Mouse (Mus musculus) small intestine, adult 2 months (tissue): ENCODE results near the gene Tmem59. TPM values are rescaled to one million over a fixed set of nuclear protein-coding genes. Genes with fewer than 3 reads are reported as not detected.

Experiments used
- H3K27ac ChIP-seq: fragments of 200-500 bp; 2 replicates; pipeline ENCODE4 v1.5.1; 2012; ENCODE audit warnings: low read depth, low read length, control low read depth, inconsistent platforms; ENCODE audit not compliant: insufficient read depth
- H3K27me3 ChIP-seq: fragments of 200-500 bp; 2 replicates; pipeline ENCODE4 v1.6.1; 2012; ENCODE audit warnings: mild to moderate bottlenecking, moderate library complexity, low read length, inconsistent platforms; ENCODE audit not compliant: control insufficient read depth, insufficient read depth
- H3K36me3 ChIP-seq: fragments of 200-500 bp; 2 replicates; pipeline ENCODE4 v1.6.1; 2012; ENCODE audit warnings: mild to moderate bottlenecking, low read length, control low read depth, inconsistent platforms; ENCODE audit not compliant: control insufficient read depth, insufficient read depth
- H3K4me1 ChIP-seq: fragments of 200-500 bp; 2 replicates; pipeline ENCODE4 v1.6.1; 2012; ENCODE audit warnings: low read length, inconsistent platforms, mixed read lengths; ENCODE audit not compliant: control insufficient read depth, insufficient read depth, insufficient read length
- H3K4me3 ChIP-seq: fragments of 200-500 bp; 2 replicates; pipeline ENCODE4 v1.5.1; 2012; ENCODE audit warnings: low read depth, mild to moderate bottlenecking, control low read depth, inconsistent platforms, low read length, moderate library complexity
- CTCF ChIP-seq: fragments of 200-500 bp; IDR thresholded peaks from 2 replicates; pipeline ENCODE4 v1.5.1; 2012; ENCODE audit warnings: low read depth, mild to moderate bottlenecking, control low read depth, inconsistent platforms, low read length, moderate library complexity, mixed read lengths; ENCODE audit not compliant: insufficient replicate concordance, insufficient read length; ENCODE audit errors: extremely low read depth
- POLR2A ChIP-seq: fragments of 200-500 bp; IDR thresholded peaks from 2 replicates; pipeline ENCODE4 v1.6.1; 2012; ENCODE audit warnings: low read depth, mild to moderate bottlenecking, control low read depth, inconsistent platforms, low read length, moderate library complexity
- WGBS: fragments of 180-500 bp; shearing (Covaris S2); methylation state at CpG from one replicate; pipeline ENCODE4 v1.1.7; 2018; 5-methylcytosine and 5-hydroxymethylcytosine counted together
- polyA plus RNA-seq: library from polyadenylated mRNA; depleted of rRNA; stranded (reverse); fragments of >200 nt; gene quantifications from 2 replicates; pipeline ENCODE4 v1.2.3, GENCODE M21; 2012

The Tmem59 gene
- polyA plus RNA-seq, 1 experiment = 222 TPM

DNA sequence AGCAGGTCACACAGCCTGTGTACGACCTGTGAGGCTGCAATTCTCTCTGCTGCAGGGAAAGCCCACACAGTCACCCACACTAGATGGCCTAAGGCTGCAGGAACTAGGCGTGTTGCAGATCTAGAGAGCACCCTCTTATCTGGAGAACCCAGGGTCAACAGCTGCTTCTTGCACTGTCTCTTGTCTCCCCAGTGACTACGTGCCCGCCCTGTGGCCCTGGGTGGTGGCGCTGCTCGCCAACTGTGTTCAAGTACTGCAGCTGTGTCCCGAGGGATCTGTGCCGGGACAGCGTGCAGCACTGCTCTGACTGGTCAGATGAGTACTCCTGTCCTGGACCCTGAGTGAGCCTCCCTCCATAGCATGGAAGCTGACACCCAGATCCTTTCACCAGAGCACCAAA, 39.4 kb downstream of the Tmem59 start:
- H3K27ac ChIP-seq = no peak overlapping the region
- H3K4me3 ChIP-seq = no peak overlapping the region
- 36% methylated on average over 9 of the region's 9 CpGs for WGBS
- no peak for TF ChIP-seq CTCF
- no peak for TF ChIP-seq POLR2A
- peaks cover 15% of the 10 kb centered on the region; the same call in 1 of the 2 replicates for H3K4me1 ChIP-seq
- H3K36me3 ChIP-seq = no peaks in the 10 kb centered on the region
- H3K27me3 ChIP-seq = no peaks in the 10 kb centered on the region

DNA sequence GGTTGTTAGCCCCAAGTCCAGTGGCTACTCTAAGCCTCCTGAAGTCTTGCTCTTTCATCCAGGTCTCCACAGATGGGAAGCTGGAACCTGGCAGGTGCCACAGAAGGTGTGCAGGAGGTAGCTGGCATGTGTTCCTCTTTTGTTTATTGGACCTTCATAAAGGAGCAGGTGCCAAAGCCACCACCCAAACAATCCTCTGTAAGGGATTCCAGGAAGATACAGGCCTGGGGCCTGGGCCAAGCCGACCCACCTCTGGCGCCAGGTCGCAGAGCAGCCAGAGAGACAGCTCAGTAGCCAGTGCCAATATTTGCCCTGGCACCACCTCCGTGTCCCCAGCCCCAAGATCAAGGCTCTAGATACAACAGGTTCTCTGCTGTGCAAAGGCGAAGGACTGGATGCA, 43.3 kb downstream of the Tmem59 start:
- WGBS = 22% methylated on average over 5 of the region's 5 CpGs
- peaks cover 27% of the 10 kb centered on the region for H3K4me1 ChIP-seq
- no peak overlapping the region for H3K4me3 ChIP-seq
- H3K27ac ChIP-seq = no peak overlapping the region
- no peaks in the 10 kb centered on the region for H3K36me3 ChIP-seq
- TF ChIP-seq POLR2A = no peak
- TF ChIP-seq CTCF = no peak
- H3K27me3 ChIP-seq = no peaks in the 10 kb centered on the region

DNA sequence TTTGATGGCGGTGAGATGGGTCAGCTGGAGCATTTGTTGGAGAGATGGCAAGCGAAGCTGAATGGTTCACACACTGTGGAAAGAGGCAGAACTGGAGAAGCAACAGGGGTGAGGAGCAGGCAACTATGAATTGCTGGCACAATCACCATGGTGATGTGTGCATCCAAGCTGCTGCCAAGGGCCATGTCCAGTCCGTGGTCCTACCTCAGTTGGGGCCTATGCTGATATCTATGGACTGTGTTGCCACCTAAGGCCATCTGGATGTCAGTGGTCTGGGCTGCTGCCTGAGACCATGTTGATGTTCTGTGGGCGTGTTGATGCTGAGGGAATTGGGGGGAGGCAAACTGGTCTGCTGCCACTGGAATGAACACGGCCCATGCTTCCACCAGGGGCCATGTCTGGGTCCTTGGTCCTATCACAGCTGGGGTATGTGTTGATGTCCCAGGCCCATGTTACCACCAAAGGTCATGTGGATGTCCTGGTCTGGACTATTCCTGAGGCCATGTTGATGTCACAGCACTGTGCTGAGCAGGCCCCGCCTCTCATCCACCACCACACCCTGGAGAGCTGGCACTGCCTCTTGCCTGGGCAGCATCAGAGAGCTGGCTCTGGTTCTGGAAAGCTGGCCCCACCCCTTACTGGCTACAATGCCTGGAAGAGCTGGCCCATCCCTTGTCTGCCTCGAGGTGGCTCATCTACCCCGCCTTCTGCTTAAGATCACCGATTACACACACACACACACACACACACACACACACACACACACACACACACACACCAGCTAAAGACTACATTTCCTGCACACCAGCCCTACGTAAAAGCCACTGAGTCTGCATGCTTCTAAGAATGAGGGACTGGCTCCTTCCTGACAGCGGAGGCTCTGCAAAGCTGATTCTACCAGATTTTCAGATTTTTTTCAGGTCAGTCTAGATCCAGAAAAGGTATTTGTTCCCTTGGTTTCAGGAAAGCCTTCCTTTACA, 45.3 kb downstream of the Tmem59 start:
- no peak for TF ChIP-seq POLR2A
- no peak for TF ChIP-seq CTCF
- Histone ChIP-seq H3K4me1 (peaks cover 19% of the 10 kb centered on the region), H3K4me3 (no peak overlapping the region), H3K36me3 (no peaks in the 10 kb centered on the region), H3K27me3 (no peaks in the 10 kb centered on the region), H3K27ac (no peak overlapping the region)
- WGBS = 54% methylated on average over 11 of the region's 11 CpGs

DNA sequence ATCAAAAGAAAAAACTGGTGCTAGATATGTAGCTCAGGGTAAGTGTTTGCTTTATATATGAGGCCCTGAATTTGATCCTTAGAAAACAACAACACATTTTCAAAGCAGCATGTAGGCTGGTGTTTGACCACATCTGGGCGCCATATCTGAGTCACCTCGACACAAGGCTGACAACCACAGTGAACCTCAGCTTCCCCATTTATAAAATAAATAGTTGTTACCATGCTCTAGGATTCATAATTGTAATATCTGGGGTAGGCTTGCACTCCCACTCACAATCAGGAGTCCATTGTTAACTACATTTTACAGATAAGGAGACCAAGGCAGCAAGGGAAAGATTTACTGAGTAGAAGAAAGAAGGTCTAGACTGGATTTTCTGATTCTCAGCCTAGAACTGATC, 48.1 kb downstream of the Tmem59 start:
- H3K27ac ChIP-seq = no peak overlapping the region
- H3K4me3 ChIP-seq = no peak overlapping the region
- H3K36me3 ChIP-seq = no peaks in the 10 kb centered on the region; the same call in 1 of the 2 replicates
- no peaks in the 10 kb centered on the region for H3K27me3 ChIP-seq
- 81% methylated on average over 2 of the region's 2 CpGs for WGBS
- TF ChIP-seq POLR2A (no peak), CTCF (no peak)
- H3K4me1 ChIP-seq = peaks cover 19% of the 10 kb centered on the region

DNA sequence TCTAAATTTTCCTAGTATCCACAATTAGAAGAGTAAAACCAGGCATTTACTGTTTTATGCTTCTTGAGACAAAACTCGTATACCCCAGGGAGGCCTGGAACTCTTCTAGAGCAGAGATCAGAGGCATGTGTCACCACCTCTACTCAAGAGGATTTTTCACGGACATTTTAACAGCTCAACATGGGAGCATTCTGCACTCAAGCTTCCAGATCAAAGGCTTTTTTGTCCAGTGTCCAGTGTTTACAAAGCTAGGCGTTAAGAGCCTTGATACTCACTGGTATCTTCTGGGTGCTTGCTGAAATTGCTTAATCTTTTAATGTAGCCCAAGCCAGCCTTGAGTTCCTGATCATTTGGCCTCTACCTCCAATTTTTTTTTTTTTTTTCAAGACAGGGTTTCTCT, 54.0 kb downstream of the Tmem59 start:
- H3K36me3 ChIP-seq = peaks cover 28% of the 10 kb centered on the region
- WGBS = 70% methylated on average over 3 of the region's 3 CpGs
- H3K4me3 ChIP-seq = no peak overlapping the region
- no peak for TF ChIP-seq CTCF
- TF ChIP-seq POLR2A = no peak
- H3K27me3 ChIP-seq = no peaks in the 10 kb centered on the region
- H3K4me1 ChIP-seq = no peaks in the 10 kb centered on the region
- H3K27ac ChIP-seq = no peak overlapping the region

DNA sequence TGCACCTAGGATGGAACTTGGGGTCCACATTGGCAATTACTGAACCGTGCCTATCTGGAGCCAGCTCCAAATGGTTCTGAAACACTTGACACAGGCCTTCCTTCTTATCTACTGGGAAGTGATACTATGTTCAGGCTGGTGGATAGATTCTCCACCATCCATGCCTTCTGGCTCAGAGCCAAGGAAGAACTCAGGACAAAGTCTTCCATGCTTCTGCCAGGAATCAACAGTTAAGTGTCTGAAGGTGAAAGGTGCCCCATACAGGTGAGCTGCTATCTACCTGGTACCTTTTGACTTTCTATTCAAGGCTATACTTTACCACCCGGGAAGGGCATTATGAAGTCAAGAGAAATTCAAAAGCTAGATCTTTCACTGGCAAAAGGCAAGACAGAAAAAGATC, 60.1 kb downstream of the Tmem59 start:
- no peaks in the 10 kb centered on the region for H3K27me3 ChIP-seq
- no peak overlapping the region for H3K4me3 ChIP-seq
- TF ChIP-seq CTCF (no peak), POLR2A (no peak)
- WGBS = 37% methylated on average over 2 of the region's 2 CpGs
- peak overlapping the region; percentile 52 for H3K27ac ChIP-seq
- H3K4me1 ChIP-seq = peaks cover 8% of the 10 kb centered on the region; the same call in 1 of the 2 replicates
- peaks cover 39% of the 10 kb centered on the region for H3K36me3 ChIP-seq

DNA sequence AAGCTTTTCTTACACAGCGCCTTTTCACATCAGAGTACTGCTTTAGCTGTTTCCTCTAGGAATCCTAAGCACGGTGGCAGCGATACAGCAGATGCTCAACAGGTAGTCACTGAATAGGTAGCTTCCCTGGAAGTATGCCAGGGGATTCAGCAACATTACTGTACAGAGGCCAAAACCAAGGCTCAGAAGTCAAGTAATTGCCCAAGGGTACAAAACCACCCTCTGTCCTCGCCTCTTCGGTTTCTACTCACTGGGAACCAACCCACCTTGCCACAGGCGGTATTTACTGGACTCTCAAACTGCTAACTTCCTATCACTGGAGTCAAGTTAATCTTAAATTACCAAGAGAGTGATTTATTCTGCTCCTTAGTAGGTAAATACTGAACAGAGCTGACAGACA, 62.0 kb downstream of the Tmem59 start:
- Histone ChIP-seq H3K4me1 (peaks cover 8% of the 10 kb centered on the region; the same call in 1 of the 2 replicates), H3K27ac (no peak overlapping the region), H3K27me3 (no peaks in the 10 kb centered on the region), H3K36me3 (peaks cover 24% of the 10 kb centered on the region), H3K4me3 (no peak overlapping the region)
- TF ChIP-seq POLR2A (no peak), CTCF (no peak)
- WGBS = 94% methylated on average over 6 of the region's 6 CpGs
